Mouse (Mus musculus) liver, postnatal 0 days (tissue): ENCODE measurements around the gene E130308A19Rik. TPM values are rescaled to one million over a fixed set of nuclear protein-coding genes. Genes with fewer than 3 reads are reported as not detected.

Experiments
- ATAC-seq: fragments of 200-750 bp; cut with Nextera tagmentation; 2 replicates; pipeline ENCODE4 v1.8.0; 2017; ENCODE audit warnings: mild to moderate bottlenecking, moderate library complexity
- DNase-seq: peaks from one replicate; pipeline ENCODE4 v3.0.0-alpha.2; 2016
- H3K27ac ChIP-seq: fragments of 300-500 bp; sonication (generic); 2 replicates; pipeline ENCODE4 v1.5.1; 2014; ENCODE audit warnings: antibody characterized with exemption, moderate library complexity, mild to moderate bottlenecking, low read depth
- H3K27me3 ChIP-seq: fragments of 300-500 bp; sonication (generic); 2 replicates; pipeline ENCODE4 v1.6.1; 2014; ENCODE audit warnings: low read length, control low read depth, mixed read lengths; ENCODE audit not compliant: insufficient read depth
- H3K36me3 ChIP-seq: fragments of 300-500 bp; sonication (generic); replicated peaks from 2 replicates; pipeline ENCODE4 v1.6.1; 2014; ENCODE audit warnings: mild to moderate bottlenecking, control low read depth, low read length, moderate library complexity, mixed read lengths; ENCODE audit not compliant: insufficient read depth
- H3K4me1 ChIP-seq: fragments of 300-500 bp; sonication (generic); 2 replicates; pipeline ENCODE4 v1.6.1; 2014; ENCODE audit warnings: antibody characterized with exemption, mild to moderate bottlenecking, control low read depth; ENCODE audit not compliant: insufficient read depth
- H3K4me2 ChIP-seq: fragments of 300-500 bp; sonication (generic); 2 replicates; pipeline ENCODE4 v1.6.1; 2014; ENCODE audit warnings: low read depth, mild to moderate bottlenecking, low read length, moderate library complexity, mixed read lengths
- H3K4me3 ChIP-seq: fragments of 300-500 bp; sonication (generic); 2 replicates; pipeline ENCODE4 v1.5.1; 2014; ENCODE audit warnings: low read depth, low read length
- H3K9ac ChIP-seq: fragments of 300-500 bp; sonication (generic); replicated peaks from 2 replicates; pipeline ENCODE4 v1.6.1; 2014; ENCODE audit warnings: mild to moderate bottlenecking, moderate library complexity
- H3K9me3 ChIP-seq: fragments of 300-500 bp; sonication (generic); 2 replicates; pipeline ENCODE4 v1.6.1; 2016; ENCODE audit warnings: mild to moderate bottlenecking, control low read depth, low read length, mixed read lengths
- CTCF ChIP-seq: sonication (generic); IDR thresholded peaks from 2 replicates; pipeline ENCODE4 v1.5.1; 2016; ENCODE audit warnings: antibody characterized with exemption, low read depth
- EP300 ChIP-seq: IDR thresholded peaks from 2 replicates; pipeline ENCODE4 v1.6.1; 2016; ENCODE audit warnings: antibody characterized with exemption, low read depth, mild to moderate bottlenecking
- WGBS: fragments of 180-500 bp; shearing (Covaris S2); extraction: QIAGEN DNeasy Blood & Tissue Kit; methylation state at CpG from one replicate; pipeline ENCODE4 v1.1.7; 2014; ENCODE audit not compliant: insufficient replicate concordance; 5-methylcytosine and 5-hydroxymethylcytosine counted together
- polyA plus RNA-seq: library from polyadenylated mRNA; unstranded; fragments of >200 nt; fragmentation: Nextera tagmentation; extraction: Ambion mirVana; gene quantifications from 2 replicates; pipeline ENCODE4 v1.2.1, GENCODE M21; 2015

The E130308A19Rik gene
- polyA plus RNA-seq, 1 experiment from 2014 or later = 5.5 TPM

- no peaks in the 10 kb centered on the region for H3K27me3 ChIP-seq
- ATAC-seq = peak; percentile 53
- WGBS = 2% methylated on average over 44 of the region's 58 CpGs
- H3K27ac ChIP-seq = peak overlapping the region; percentile 76
- no peaks in the 10 kb centered on the region for H3K36me3 ChIP-seq
- no peaks in the 10 kb centered on the region for H3K9me3 ChIP-seq
- H3K4me1 ChIP-seq = peaks cover 37% of the 10 kb centered on the region
- peak overlapping the region; percentile 97 for H3K4me2 ChIP-seq
- DNase-seq = peak; percentile 56
- peak overlapping the region; percentile 83 for H3K9ac ChIP-seq
- peak overlapping the region; percentile 86 for H3K4me3 ChIP-seq
- no peak for TF ChIP-seq EP300
- 0 out of 2 replicates have a peak, but pooled peaks have one; percentile 1 for TF ChIP-seq CTCF
Measured at GRCm38 (mm10) chr4:59805968-59806878, 180.2 kb downstream of the E130308A19Rik start.

GRCm38 (mm10) chr4:59806879-59807195 lies 180.8 kb downstream of the E130308A19Rik start:
- DNase-seq (peak; percentile 55), ATAC-seq (no peak)
- WGBS = 10% methylated on average over 9 of the region's 9 CpGs
- Histone ChIP-seq H3K4me3 (peak overlapping the region; percentile 86), H3K9ac (peak overlapping the region; percentile 83), H3K36me3 (no peaks in the 10 kb centered on the region), H3K27ac (peak overlapping the region; percentile 76), H3K4me1 (peaks cover 37% of the 10 kb centered on the region), H3K9me3 (no peaks in the 10 kb centered on the region), H3K4me2 (peak overlapping the region; percentile 97), H3K27me3 (no peaks in the 10 kb centered on the region)
- TF ChIP-seq EP300 (no peak), CTCF (no peak)

DNA sequence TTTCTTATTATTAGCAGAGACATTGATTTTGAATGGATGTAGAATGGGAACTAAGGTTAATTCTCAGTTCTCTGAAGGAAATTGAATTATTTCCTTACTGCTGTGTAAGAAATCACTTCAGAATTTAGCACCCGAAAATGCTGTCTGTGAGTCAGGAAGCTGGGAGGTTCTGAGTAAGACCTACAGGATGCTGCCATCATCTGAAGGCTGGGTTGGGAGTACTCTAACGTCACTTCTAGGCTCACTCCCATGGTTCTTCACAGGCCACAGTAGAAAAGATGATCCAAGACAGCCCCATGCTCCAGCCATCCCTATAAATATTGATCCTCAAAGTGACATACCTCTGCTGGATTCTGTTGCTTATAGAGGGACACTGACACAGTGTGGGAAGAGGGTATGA lies 181.5 kb downstream of the E130308A19Rik start:
- H3K9me3 ChIP-seq = no peaks in the 10 kb centered on the region
- TF ChIP-seq CTCF (no peak), EP300 (no peak)
- H3K4me1 ChIP-seq = peaks cover 34% of the 10 kb centered on the region
- peak overlapping the region; percentile 97 for H3K4me2 ChIP-seq
- H3K9ac ChIP-seq = no peak overlapping the region
- 54% methylated on average over 2 of the region's 2 CpGs for WGBS
- DNase-seq (no peak), ATAC-seq (no peak)
- H3K4me3 ChIP-seq = no peak overlapping the region
- no peaks in the 10 kb centered on the region for H3K27me3 ChIP-seq
- H3K27ac ChIP-seq = no peak overlapping the region
- no peaks in the 10 kb centered on the region for H3K36me3 ChIP-seq

- TF ChIP-seq EP300 = no peak
- peak; percentile 59 for TF ChIP-seq CTCF
- ATAC-seq (no peak), DNase-seq (peak; percentile 44)
- H3K27ac ChIP-seq = no peak overlapping the region
- H3K4me2 ChIP-seq = no peak overlapping the region
- H3K9me3 ChIP-seq = no peaks in the 10 kb centered on the region
- no peak overlapping the region for H3K4me3 ChIP-seq
- WGBS = 62% methylated on average over 5 of the region's 5 CpGs
- H3K9ac ChIP-seq = no peak overlapping the region
- H3K27me3 ChIP-seq = no peaks in the 10 kb centered on the region
- H3K36me3 ChIP-seq = no peaks in the 10 kb centered on the region
- peaks cover 29% of the 10 kb centered on the region for H3K4me1 ChIP-seq
Measured at GRCm38 (mm10) chr4:59808396-59808795, 182.4 kb downstream of the E130308A19Rik start.

Other genes starting within 250 kb of the E130308A19Rik start
- gene Susd1, start 187.6 kb upstream of the E130308A19Rik start, polyA plus RNA-seq = 7.2 and 7.4 TPM in 2 replicates
- gene Ptbp3, start 76.8 kb upstream of the E130308A19Rik start, polyA plus RNA-seq = 35.6 and 36.3 TPM in 2 replicates
- gene Hsdl2, start 44.6 kb upstream of the E130308A19Rik start, polyA plus RNA-seq = 58.9 and 61.6 TPM in 2 replicates
- gene Inip, start 175.4 kb downstream of the E130308A19Rik start, polyA plus RNA-seq = 11.2 and 12.6 TPM in 2 replicates
- 3.5 and 4.5 TPM in 2 replicates for gene Snx30, start 179.6 kb downstream of the E130308A19Rik start, polyA plus RNA-seq